Mouse (Mus musculus): ENCODE data around the gene Junb. TPM values are rescaled to one million over a fixed set of nuclear protein-coding genes. Genes with fewer than 3 reads are reported as not detected.

Junb gene
- polyA plus RNA-seq, 1 experiment from 2014 or later: 18.2 TPM

GRCm38 (mm10) chr8:84990836-84991235 lies 12.3 kb upstream of the Junb start:
- peaks cover 31% of the 10 kb centered on the region for H3K4me1 ChIP-seq (ENCODE audit: control insufficient read depth, insufficient read depth, low read length)
- H3K27me3 ChIP-seq (replicated peaks; ENCODE audit: control insufficient read depth, insufficient read depth, low read length): 0 out of 2 replicates have a peak, but pooled peaks cover 2% of the 10 kb centered on the region
- peak overlapping the region; percentile 65 for H3K4me3 ChIP-seq (ENCODE audit: low read length)
- H3K36me3 ChIP-seq (ENCODE audit: control insufficient read depth, insufficient read depth, low read length): no peaks in the 10 kb centered on the region
- peak overlapping the region; percentile 84 for H3K9ac ChIP-seq (ENCODE audit: low read depth, low read length)
- H3K27ac ChIP-seq (ENCODE audit: low read length): peak overlapping the region; percentile 96
- H3K9me3 ChIP-seq (ENCODE audit: control insufficient read depth, low read length): no peaks in the 10 kb centered on the region
- ATAC-seq: peak; percentile 76
- WGBS: 2% methylated on average over 15 of the region's 15 CpGs
- H3K4me2 ChIP-seq (ENCODE audit: low read depth, low read length): peak overlapping the region; percentile 91

DNA sequence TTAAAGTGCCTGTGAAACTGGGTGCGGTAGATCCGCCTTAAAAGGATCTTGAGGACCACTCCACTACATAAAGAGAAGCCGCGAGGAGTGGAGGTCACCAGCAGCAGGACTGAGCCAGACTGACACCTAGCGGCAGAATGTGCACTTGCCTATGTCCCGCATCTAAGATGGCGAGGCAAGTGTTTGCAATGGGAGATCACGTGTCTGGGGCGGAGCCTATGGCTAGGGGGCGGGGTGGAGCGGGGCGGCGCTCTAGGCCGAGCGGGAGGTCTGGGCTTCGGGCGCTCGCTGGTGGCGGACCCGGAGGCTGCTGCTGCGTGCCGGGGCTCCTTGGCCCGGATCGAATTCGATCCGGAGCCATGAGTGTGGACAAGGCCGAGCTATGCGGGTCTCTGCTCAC lies 11.8 kb upstream of the Junb start, which contains the start of gene Hook2:
TSS of gene Hook2 (plus strand) at position 255 of the 400 bp plus-strand sequence.
- Histone ChIP-seq H3K4me3 (ENCODE audit: low read length) (peak within 1 kb of the TSS; percentile 65), H3K4me1 (ENCODE audit: control insufficient read depth, insufficient read depth, low read length) (peaks cover 30% of the 10 kb centered on the region), H3K9ac (ENCODE audit: low read depth, low read length) (peak within 1 kb of the TSS; percentile 84), H3K4me2 (ENCODE audit: low read depth, low read length) (peak within 1 kb of the TSS; percentile 91), H3K27ac (ENCODE audit: low read length) (peak within 1 kb of the TSS; percentile 96), H3K9me3 (ENCODE audit: control insufficient read depth, low read length) (no peaks in the 10 kb centered on the region), H3K27me3 (replicated peaks; ENCODE audit: control insufficient read depth, insufficient read depth, low read length) (0 out of 2 replicates have a peak, but pooled peaks cover 2% of the 10 kb centered on the region), H3K36me3 (ENCODE audit: control insufficient read depth, insufficient read depth, low read length) (no peaks in the 10 kb centered on the region)
- 2% methylated on average over 28 of the region's 28 CpGs for WGBS
- peak; percentile 84 for ATAC-seq

DNA sequence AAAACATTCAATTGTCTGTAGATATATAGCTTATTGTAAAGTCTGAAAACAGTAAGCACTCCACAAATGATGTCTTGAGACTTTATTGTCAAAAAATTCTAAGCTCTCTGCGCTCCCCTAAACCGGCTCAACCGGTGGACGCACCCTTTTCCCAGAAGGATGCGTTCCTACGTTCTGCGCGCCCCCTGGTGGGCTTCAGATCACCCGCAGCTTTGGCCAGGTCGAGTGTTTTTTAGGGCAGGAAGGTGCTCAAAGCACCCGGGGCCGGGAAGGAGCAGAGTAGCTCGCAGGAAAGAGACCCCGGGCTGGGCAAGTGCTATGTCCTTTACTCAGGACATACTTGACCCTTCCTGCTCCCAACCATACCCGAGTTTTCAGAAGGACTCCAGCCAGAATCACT lies 11.3 kb upstream of the Junb start:
- peak; percentile 54 for ATAC-seq
- peak overlapping the region; percentile 96 for H3K27ac ChIP-seq (ENCODE audit: low read length)
- H3K4me2 ChIP-seq (ENCODE audit: low read depth, low read length): peak overlapping the region; percentile 73
- H3K36me3 ChIP-seq (ENCODE audit: control insufficient read depth, insufficient read depth, low read length): no peaks in the 10 kb centered on the region
- H3K4me3 ChIP-seq (ENCODE audit: low read length): peak overlapping the region; percentile 65
- peak overlapping the region; percentile 76 for H3K9ac ChIP-seq (ENCODE audit: low read depth, low read length)
- WGBS: under 1% methylated on average over 15 of the region's 15 CpGs
- H3K4me1 ChIP-seq (ENCODE audit: control insufficient read depth, insufficient read depth, low read length): peaks cover 30% of the 10 kb centered on the region
- no peaks in the 10 kb centered on the region for H3K9me3 ChIP-seq (ENCODE audit: control insufficient read depth, low read length)
- H3K27me3 ChIP-seq (replicated peaks; ENCODE audit: control insufficient read depth, insufficient read depth, low read length): 0 out of 2 replicates have a peak, but pooled peaks cover 2% of the 10 kb centered on the region

DNA sequence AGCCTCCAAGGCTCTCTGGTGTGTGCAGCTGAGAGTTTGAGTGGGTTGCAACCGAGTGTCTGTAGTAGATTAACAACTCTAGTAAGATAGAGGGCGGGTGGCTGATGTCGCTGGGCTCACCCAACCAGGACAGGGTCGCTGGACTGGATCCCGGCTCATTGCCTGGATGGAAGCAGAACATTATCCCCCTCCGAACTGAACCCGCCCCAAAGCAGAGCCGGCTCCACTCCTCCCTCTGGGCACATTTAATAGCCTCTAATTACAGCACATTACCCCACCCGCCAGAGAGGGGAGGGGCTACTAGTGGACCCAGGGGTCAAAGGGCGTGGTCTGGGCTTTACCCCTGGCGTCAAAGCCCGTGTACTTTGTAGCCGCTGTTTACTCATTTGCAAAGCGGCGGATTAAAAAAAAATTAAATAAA lies 10.8 kb upstream of the Junb start:
- WGBS: 5% methylated on average over 15 of the region's 15 CpGs
- Histone ChIP-seq H3K4me3 (ENCODE audit: low read length) (peak overlapping the region; percentile 65), H3K9ac (ENCODE audit: low read depth, low read length) (peak overlapping the region; percentile 52; the same call in 1 of the 2 replicates), H3K4me2 (ENCODE audit: low read depth, low read length) (peak overlapping the region; percentile 73), H3K9me3 (ENCODE audit: control insufficient read depth, low read length) (no peaks in the 10 kb centered on the region), H3K4me1 (ENCODE audit: control insufficient read depth, insufficient read depth, low read length) (peaks cover 34% of the 10 kb centered on the region), H3K36me3 (ENCODE audit: control insufficient read depth, insufficient read depth, low read length) (no peaks in the 10 kb centered on the region), H3K27me3 (replicated peaks; ENCODE audit: control insufficient read depth, insufficient read depth, low read length) (0 out of 2 replicates have a peak, but pooled peaks cover 2% of the 10 kb centered on the region), H3K27ac (ENCODE audit: low read length) (peak overlapping the region; percentile 53)
- ATAC-seq: 0 out of 2 replicates have a peak, but pooled peaks have one; percentile 5

- no peak overlapping the region for H3K27ac ChIP-seq (ENCODE audit: low read length)
Observed at GRCm38 (mm10) chr8:84987903-84988302, 9.4 kb upstream of the Junb start.

DNA sequence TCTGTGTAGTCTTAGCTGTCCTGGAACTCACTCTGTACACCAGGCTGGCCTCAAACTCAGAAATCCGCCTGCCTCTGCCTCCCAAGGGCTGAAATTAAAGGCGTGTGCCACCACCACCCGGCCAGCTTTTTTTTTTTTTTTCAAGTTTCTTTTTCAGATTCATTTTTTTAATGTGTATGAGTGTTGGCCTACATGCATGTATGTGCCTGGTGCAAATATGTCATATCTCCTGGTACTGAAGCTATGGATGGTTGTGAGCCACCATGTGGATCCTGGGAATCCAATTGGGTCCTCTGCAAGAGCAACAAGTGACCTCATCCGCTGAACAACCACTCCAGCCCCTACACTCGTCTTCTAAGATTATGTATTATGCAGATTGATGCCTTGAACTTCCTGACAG lies 8.9 kb upstream of the Junb start:
- Histone ChIP-seq H3K4me3 (ENCODE audit: low read length) (no peak overlapping the region), H3K27me3 (replicated peaks; ENCODE audit: control insufficient read depth, insufficient read depth, low read length) (0 out of 2 replicates have a peak, but pooled peaks cover 2% of the 10 kb centered on the region), H3K9me3 (ENCODE audit: control insufficient read depth, low read length) (no peaks in the 10 kb centered on the region), H3K36me3 (ENCODE audit: control insufficient read depth, insufficient read depth, low read length) (no peaks in the 10 kb centered on the region), H3K9ac (ENCODE audit: low read depth, low read length) (0 out of 2 replicates have a peak overlapping the region, but pooled peaks have one; percentile 2), H3K4me1 (ENCODE audit: control insufficient read depth, insufficient read depth, low read length) (peaks cover 44% of the 10 kb centered on the region), H3K27ac (ENCODE audit: low read length) (peak overlapping the region; percentile 95; the same call in 1 of the 2 replicates), H3K4me2 (ENCODE audit: low read depth, low read length) (no peak overlapping the region)
- ATAC-seq: no peak
- WGBS: 81% methylated on average over 5 of the region's 5 CpGs

More at GRCm38 (mm10) chr8:84987903-84988302, 9.4 kb upstream of the Junb start:
- peaks cover 42% of the 10 kb centered on the region for H3K4me1 ChIP-seq (ENCODE audit: control insufficient read depth, insufficient read depth, low read length)
- 0 out of 2 replicates have a peak overlapping the region, but pooled peaks have one; percentile 2 for H3K9ac ChIP-seq (ENCODE audit: low read depth, low read length)
- 71% methylated on average over 2 of the region's 2 CpGs for WGBS
- no peaks in the 10 kb centered on the region for H3K9me3 ChIP-seq (ENCODE audit: control insufficient read depth, low read length)
- H3K4me3 ChIP-seq (ENCODE audit: low read length): no peak overlapping the region
- H3K27me3 ChIP-seq (replicated peaks; ENCODE audit: control insufficient read depth, insufficient read depth, low read length): 0 out of 2 replicates have a peak, but pooled peaks cover 2% of the 10 kb centered on the region
- H3K4me2 ChIP-seq (ENCODE audit: low read depth, low read length): no peak overlapping the region
- ATAC-seq: no peak
- H3K36me3 ChIP-seq (ENCODE audit: control insufficient read depth, insufficient read depth, low read length): no peaks in the 10 kb centered on the region

GRCm38 (mm10) chr8:84986379-84986945 lies 7.9 kb upstream of the Junb start:
- Histone ChIP-seq H3K4me2 (ENCODE audit: low read depth, low read length) (peak overlapping the region; percentile 99), H3K4me3 (ENCODE audit: low read length) (peak overlapping the region; percentile 56), H3K4me1 (ENCODE audit: control insufficient read depth, insufficient read depth, low read length) (peaks cover 52% of the 10 kb centered on the region), H3K9me3 (ENCODE audit: control insufficient read depth, low read length) (no peaks in the 10 kb centered on the region), H3K9ac (ENCODE audit: low read depth, low read length) (peak overlapping the region; percentile 76), H3K36me3 (ENCODE audit: control insufficient read depth, insufficient read depth, low read length) (no peaks in the 10 kb centered on the region), H3K27me3 (replicated peaks; ENCODE audit: control insufficient read depth, insufficient read depth, low read length) (0 out of 2 replicates have a peak, but pooled peaks cover 2% of the 10 kb centered on the region), H3K27ac (ENCODE audit: low read length) (peak overlapping the region; percentile 95)
- ATAC-seq: no peak
- 28% methylated on average over 8 of the region's 8 CpGs for WGBS

DNA sequence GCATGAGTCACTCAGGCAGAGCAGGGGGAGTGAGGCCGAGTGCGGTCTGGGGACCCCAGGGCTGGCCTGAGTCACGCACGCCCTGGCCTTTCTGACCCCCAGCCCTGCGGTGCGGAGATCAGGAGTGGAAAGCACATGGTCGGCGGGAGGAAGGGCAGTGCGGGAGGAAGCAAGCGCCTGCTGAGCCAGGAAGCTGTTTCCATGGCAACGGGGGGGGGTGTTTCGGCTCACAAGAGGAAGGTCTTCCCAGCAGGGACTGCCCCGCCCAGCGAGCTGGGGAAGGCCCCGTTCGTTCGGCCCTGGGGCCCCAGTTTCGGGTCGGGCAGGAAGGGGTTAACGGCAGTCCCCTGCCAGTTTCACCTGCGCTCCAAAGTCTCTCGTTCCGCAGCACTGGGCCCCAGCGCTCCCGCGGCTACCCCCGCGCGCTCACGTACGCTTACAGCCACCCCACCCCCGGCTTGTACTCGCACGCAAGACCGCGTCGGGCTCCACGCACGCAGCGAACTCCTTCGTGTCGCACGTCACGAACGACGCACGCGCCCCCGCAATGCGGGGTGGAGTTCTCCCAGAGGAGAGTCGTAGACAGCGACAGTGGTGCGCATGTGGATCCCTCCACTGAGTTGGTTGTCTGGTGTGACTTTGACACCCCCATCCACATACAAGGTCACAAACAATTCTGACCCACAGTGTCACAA lies 7.3 kb upstream of the Junb start:
- Histone ChIP-seq H3K27ac (ENCODE audit: low read length) (peak overlapping the region; percentile 95), H3K9me3 (ENCODE audit: control insufficient read depth, low read length) (no peaks in the 10 kb centered on the region), H3K4me3 (ENCODE audit: low read length) (peak overlapping the region; percentile 56), H3K36me3 (ENCODE audit: control insufficient read depth, insufficient read depth, low read length) (no peaks in the 10 kb centered on the region), H3K9ac (ENCODE audit: low read depth, low read length) (peak overlapping the region; percentile 76), H3K27me3 (replicated peaks; ENCODE audit: control insufficient read depth, insufficient read depth, low read length) (0 out of 2 replicates have a peak, but pooled peaks cover 2% of the 10 kb centered on the region), H3K4me1 (ENCODE audit: control insufficient read depth, insufficient read depth, low read length) (peaks cover 52% of the 10 kb centered on the region), H3K4me2 (ENCODE audit: low read depth, low read length) (peak overlapping the region; percentile 99)
- ATAC-seq: peak; percentile 45
- WGBS: under 1% methylated on average over 53 of the region's 53 CpGs

GRCm38 (mm10) chr8:84985049-84985683 lies 6.6 kb upstream of the Junb start:
- Histone ChIP-seq H3K27me3 (replicated peaks; ENCODE audit: control insufficient read depth, insufficient read depth, low read length) (0 out of 2 replicates have a peak, but pooled peaks cover 2% of the 10 kb centered on the region), H3K9me3 (ENCODE audit: control insufficient read depth, low read length) (no peaks in the 10 kb centered on the region), H3K4me3 (ENCODE audit: low read length) (peak overlapping the region; percentile 56), H3K4me2 (ENCODE audit: low read depth, low read length) (peak overlapping the region; percentile 99), H3K4me1 (ENCODE audit: control insufficient read depth, insufficient read depth, low read length) (peaks cover 57% of the 10 kb centered on the region), H3K27ac (ENCODE audit: low read length) (peak overlapping the region; percentile 95), H3K9ac (ENCODE audit: low read depth, low read length) (peak overlapping the region; percentile 76), H3K36me3 (ENCODE audit: control insufficient read depth, insufficient read depth, low read length) (no peaks in the 10 kb centered on the region)
- under 1% methylated on average over 23 of the region's 23 CpGs for WGBS
- no peak; the same call in 1 of the 2 replicates for ATAC-seq

Data from intestine, embryonic 16.5 days (tissue).